Mouse (Mus musculus) liver, embryonic 13.5 days (tissue): ENCODE measurements around the gene Rdh13. TPM values are rescaled to one million over a fixed set of nuclear protein-coding genes. Genes with fewer than 3 reads are reported as not detected.
A peak's percentile ranks its signal among the peaks of the same experiment; 100 is the strongest.
"Not testable (repeated sequence)": the region's sequence is repeated elsewhere in the genome, so short reads cannot be mapped to it uniquely, and the experiment has no call there.

ENCODE experiments used
- ATAC-seq: fragments of 200-750 bp; cut with Nextera tagmentation; 2 replicates; pipeline ENCODE4 v1.8.0; 2017; ENCODE audit warnings: low read depth, mild to moderate bottlenecking, moderate number of reproducible peaks, moderate library complexity
- DNase-seq: peaks from one replicate; pipeline ENCODE4 v3.0.0; 2022
- H3K27ac ChIP-seq: fragments of 300-500 bp; sonication (generic); 2 replicates; pipeline ENCODE4 v1.5.1; 2015; ENCODE audit warnings: moderate library complexity, mild to moderate bottlenecking, inconsistent platforms
- H3K27me3 ChIP-seq: fragments of 300-500 bp; sonication (generic); 2 replicates; pipeline ENCODE4 v1.6.1; 2015; ENCODE audit warnings: mild to moderate bottlenecking, inconsistent platforms
- H3K36me3 ChIP-seq: fragments of 300-500 bp; sonication (generic); 2 replicates; pipeline ENCODE4 v1.6.1; 2015; ENCODE audit warnings: mild to moderate bottlenecking, inconsistent platforms
- H3K4me1 ChIP-seq: fragments of 300-500 bp; sonication (generic); replicated peaks from 2 replicates; pipeline ENCODE4 v1.6.1; 2015; ENCODE audit warnings: inconsistent platforms
- H3K4me2 ChIP-seq: fragments of 300-500 bp; sonication (generic); 2 replicates; pipeline ENCODE4 v1.6.1; 2015; ENCODE audit warnings: inconsistent platforms, mild to moderate bottlenecking, moderate library complexity
- H3K4me3 ChIP-seq: fragments of 300-500 bp; sonication (generic); replicated peaks from 2 replicates; pipeline ENCODE4 v1.5.1; 2015; ENCODE audit warnings: mild to moderate bottlenecking, inconsistent platforms
- H3K9ac ChIP-seq: fragments of 300-500 bp; sonication (generic); 2 replicates; pipeline ENCODE4 v1.6.1; 2015; ENCODE audit warnings: mild to moderate bottlenecking, inconsistent platforms
- H3K9me3 ChIP-seq: fragments of 300-500 bp; sonication (generic); replicated peaks from 2 replicates; pipeline ENCODE4 v1.6.1; 2016; ENCODE audit warnings: inconsistent platforms
- WGBS: fragments of 180-500 bp; shearing (Covaris S2); methylation state at CpG from one replicate; pipeline ENCODE4 v1.1.7; 2015; ENCODE audit not compliant: insufficient replicate concordance; 5-methylcytosine and 5-hydroxymethylcytosine counted together
- microRNA-seq: library from miRNA; unstranded; fragments of <30 nt; microRNA quantifications from one replicate; pipeline ENCODE4, GENCODE M21; 2016
- polyA plus RNA-seq: library from polyadenylated mRNA; unstranded; fragments of >200 nt; fragmentation: Nextera tagmentation; extraction: Ambion mirVana; gene quantifications from 2 replicates; pipeline ENCODE4 v1.2.1, GENCODE M21; 2015

The Rdh13 gene
- polyA plus RNA-seq, 1 experiment from 2014 or later = 7.7 TPM

DNA sequence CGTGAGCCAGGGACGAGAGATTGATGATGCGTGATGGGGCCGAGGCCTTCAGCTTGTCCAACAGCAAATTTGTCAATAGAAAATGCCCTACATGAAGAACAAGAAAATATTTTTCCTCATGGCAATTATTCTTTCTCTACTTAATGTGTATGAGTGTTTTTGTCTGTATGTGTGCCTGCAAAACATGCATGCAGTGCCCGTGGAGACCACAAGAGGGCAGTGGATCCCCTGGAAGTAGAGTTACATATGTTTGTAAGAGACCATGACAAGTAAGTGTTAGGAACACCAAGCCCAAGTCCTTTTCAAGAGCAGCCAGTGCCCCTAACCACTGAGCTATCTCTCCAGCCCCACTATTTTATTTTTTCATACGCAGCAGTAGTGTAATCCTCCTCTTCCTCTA lies 13.9 kb downstream of the Rdh13 start:
- H3K9ac ChIP-seq = no peak overlapping the region
- no peak overlapping the region for H3K4me2 ChIP-seq
- H3K9me3 ChIP-seq = no peaks in the 10 kb centered on the region
- 67% methylated on average over 6 of the region's 6 CpGs for WGBS
- peaks cover 70% of the 10 kb centered on the region for H3K36me3 ChIP-seq
- ATAC-seq = no peak
- no peaks in the 10 kb centered on the region for H3K4me1 ChIP-seq
- H3K27me3 ChIP-seq = no peaks in the 10 kb centered on the region
- no peak overlapping the region for H3K27ac ChIP-seq
- no peak overlapping the region for H3K4me3 ChIP-seq
- DNase-seq = peak; percentile 59

DNA sequence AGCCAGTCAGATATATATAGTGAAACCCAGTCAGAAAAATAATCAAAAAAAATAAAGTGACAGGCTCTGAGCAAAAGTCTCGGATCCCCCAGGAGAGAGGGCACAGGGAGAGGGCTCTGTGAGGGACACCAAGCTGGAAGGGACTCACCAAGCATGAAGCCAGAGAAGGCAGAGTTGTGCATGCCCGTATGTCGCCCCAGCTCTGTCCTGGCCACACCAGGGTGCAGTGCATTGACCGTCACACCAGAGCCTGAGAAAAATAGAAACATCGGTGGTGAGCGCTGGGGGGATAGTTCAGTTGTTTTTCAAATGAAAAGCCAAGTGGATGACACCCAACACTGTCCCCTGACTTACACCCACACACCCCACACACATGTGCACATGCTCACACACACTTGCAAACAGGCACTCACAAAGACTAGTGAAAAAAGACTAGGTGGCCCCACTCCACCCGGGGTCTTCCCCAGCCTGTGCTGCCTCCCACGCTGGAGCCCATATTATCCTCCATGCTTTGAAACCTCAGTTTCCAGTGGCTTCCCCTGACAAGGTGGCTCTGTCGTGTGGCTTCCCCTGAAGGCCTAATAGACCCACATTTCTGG lies 15.1 kb downstream of the Rdh13 start:
- ATAC-seq = no peak
- no peaks in the 10 kb centered on the region for H3K4me1 ChIP-seq
- H3K27ac ChIP-seq = no peak overlapping the region
- no peak overlapping the region for H3K4me3 ChIP-seq
- peaks cover 65% of the 10 kb centered on the region for H3K36me3 ChIP-seq
- no peak for DNase-seq
- no peaks in the 10 kb centered on the region for H3K9me3 ChIP-seq
- no peaks in the 10 kb centered on the region for H3K27me3 ChIP-seq
- H3K4me2 ChIP-seq = no peak overlapping the region
- H3K9ac ChIP-seq = no peak overlapping the region
- 77% methylated on average over 9 of the region's 9 CpGs for WGBS

GRCm38 (mm10) chr7:4427161-4427912 lies 18.1 kb downstream of the Rdh13 start:
- no peak overlapping the region for H3K4me3 ChIP-seq
- no peaks in the 10 kb centered on the region for H3K27me3 ChIP-seq
- DNase-seq (peak; percentile 63), ATAC-seq (peak; percentile 87)
- no peak overlapping the region for H3K27ac ChIP-seq
- no peak overlapping the region for H3K9ac ChIP-seq
- 44% methylated on average over 7 of the region's 7 CpGs for WGBS
- peaks cover 49% of the 10 kb centered on the region for H3K36me3 ChIP-seq
- no peaks in the 10 kb centered on the region for H3K4me1 ChIP-seq
- no peaks in the 10 kb centered on the region for H3K9me3 ChIP-seq
- H3K4me2 ChIP-seq = no peak overlapping the region

DNA sequence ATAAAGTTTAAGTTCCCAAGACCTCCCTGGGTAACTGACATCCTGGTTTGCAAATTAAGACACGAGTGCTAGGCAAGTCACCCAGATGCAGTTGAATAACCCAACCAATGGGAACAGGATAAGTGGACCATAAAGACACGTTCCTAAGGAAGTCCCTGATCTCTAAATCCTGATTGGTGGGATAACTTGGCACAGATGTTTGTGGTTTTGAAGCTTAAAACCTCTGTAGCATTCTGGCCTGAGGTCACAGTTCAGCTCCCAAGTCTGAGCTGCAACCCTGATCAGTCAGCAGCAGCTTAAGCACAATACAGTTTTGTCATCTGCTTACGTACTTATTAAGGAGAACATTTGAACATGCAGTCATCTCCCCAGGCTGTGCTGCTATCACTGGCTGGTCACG lies 25.2 kb downstream of the Rdh13 start:
- no peak overlapping the region for H3K4me2 ChIP-seq
- no peaks in the 10 kb centered on the region for H3K4me1 ChIP-seq
- no peak overlapping the region for H3K27ac ChIP-seq
- no peak overlapping the region for H3K4me3 ChIP-seq
- 31% methylated on average over 4 of the region's 4 CpGs for WGBS
- no peaks in the 10 kb centered on the region for H3K9me3 ChIP-seq
- no peak overlapping the region for H3K9ac ChIP-seq
- ATAC-seq = no peak
- H3K36me3 ChIP-seq = peaks cover 4% of the 10 kb centered on the region; the same call in 1 of the 2 replicates
- DNase-seq = no peak
- H3K27me3 ChIP-seq = no peaks in the 10 kb centered on the region

DNA sequence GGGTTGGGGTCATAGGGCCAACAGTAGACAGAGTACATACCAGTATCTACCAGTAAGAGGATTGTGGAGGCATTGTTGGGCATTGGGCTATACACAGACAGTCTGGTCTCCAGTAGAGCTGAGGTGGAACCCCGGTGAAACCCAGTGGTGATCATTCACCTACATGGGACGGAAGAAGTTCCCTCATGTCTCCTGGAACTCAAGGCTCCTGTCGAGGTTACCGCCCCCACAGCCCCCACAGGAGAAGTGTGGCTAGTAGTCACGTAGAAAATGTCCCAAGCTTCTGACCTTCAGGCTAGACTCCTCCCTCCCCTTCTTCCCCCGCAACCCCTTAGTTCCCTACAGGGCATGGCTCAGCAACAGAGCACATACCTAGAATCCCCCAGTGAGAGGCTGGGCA lies 25.8 kb downstream of the Rdh13 start:
- H3K4me3 ChIP-seq = no peak overlapping the region
- ATAC-seq (no peak), DNase-seq (no peak)
- H3K4me1 ChIP-seq = no peaks in the 10 kb centered on the region
- no peak overlapping the region for H3K27ac ChIP-seq
- WGBS = 64% methylated on average over 6 of the region's 6 CpGs
- H3K4me2 ChIP-seq = no peak overlapping the region
- H3K9ac ChIP-seq = no peak overlapping the region
- H3K36me3 ChIP-seq = no peaks in the 10 kb centered on the region
- H3K9me3 ChIP-seq = no peaks in the 10 kb centered on the region
- no peaks in the 10 kb centered on the region for H3K27me3 ChIP-seq

DNA sequence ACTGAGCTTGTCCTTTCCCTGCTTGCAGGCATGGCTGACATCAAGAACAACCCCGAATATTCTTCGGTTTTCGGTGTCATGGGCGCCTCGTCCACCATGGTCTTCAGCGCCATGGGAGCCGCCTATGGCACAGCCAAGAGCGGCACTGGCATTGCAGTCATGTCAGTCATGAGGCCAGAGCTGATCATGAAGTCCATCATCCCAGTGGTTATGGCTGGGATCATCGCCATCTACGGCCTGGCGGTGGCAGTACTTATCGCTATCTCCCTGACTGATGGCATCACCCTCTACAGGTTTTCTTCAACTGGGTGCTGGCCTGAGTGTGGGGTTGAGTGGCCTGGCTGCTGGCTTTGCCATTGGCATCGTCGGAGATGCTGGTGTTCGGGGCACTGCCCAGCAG lies 33.0 kb downstream of the Rdh13 start:
- H3K9ac ChIP-seq, H3K9me3 ChIP-seq, DNase-seq, H3K4me2 ChIP-seq, H3K36me3 ChIP-seq, H3K4me1 ChIP-seq, ATAC-seq, H3K27me3 ChIP-seq, H3K4me3 ChIP-seq, H3K27ac ChIP-seq: not testable (repeated sequence)
- WGBS = 89% methylated on average over 15 of the region's 15 CpGs

DNA sequence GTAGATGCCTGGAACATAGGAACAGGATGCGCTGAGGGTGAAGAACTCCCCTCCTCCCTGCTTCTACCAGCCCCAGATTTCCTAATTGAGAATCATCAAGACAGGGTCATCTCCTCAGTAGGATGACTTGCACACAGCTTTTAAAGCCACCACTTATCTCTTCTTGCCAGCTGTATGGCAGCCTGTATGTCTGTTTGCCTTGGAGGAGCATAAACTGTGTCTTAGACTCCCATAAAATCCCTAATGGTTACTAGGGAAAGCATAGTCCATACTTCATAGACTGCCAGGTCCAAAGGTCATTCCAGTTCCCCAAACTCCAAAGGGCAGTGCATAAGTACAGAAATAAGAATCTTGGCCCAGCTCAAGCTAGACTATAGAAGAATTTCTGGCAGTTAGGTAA lies 47.7 kb downstream of the Rdh13 start, which contains the start of gene Gp6:
Gene Gp6, minus strand, starts transcription at position 15 of the 400 bp plus-strand sequence.
- Histone ChIP-seq H3K9me3 (no peaks in the 10 kb centered on the region), H3K27ac (no peak within 1 kb of the TSS), H3K27me3 (no peaks in the 10 kb centered on the region), H3K9ac (no peak within 1 kb of the TSS), H3K4me3 (no peak within 1 kb of the TSS), H3K4me1 (no peaks in the 10 kb centered on the region), H3K4me2 (no peak within 1 kb of the TSS), H3K36me3 (no peaks in the 10 kb centered on the region)
- no peak for ATAC-seq
- DNase-seq = no peak
- WGBS = 62% methylated on average over 1 of the region's 1 CpGs

Small RNA genes within 50 kb of the gene (microRNA-seq; reads per million reads assigned to microRNA genes)
- gene Gm24605 (not detected), gene Gm24752 (not detected), gene Gm25349 (not detected)

Other genes with a start within 250 kb of the Rdh13 start
- gene Lilra5, start 207.9 kb downstream of the Rdh13 start, polyA plus RNA-seq = 0.20 and 0.43 TPM in 2 replicates
- not detected in 2 replicates for gene Ncr1, start 107.9 kb downstream of the Rdh13 start, polyA plus RNA-seq
- gene Gp6, start 47.9 kb downstream of the Rdh13 start, polyA plus RNA-seq = 4.3 and 4.6 TPM in 2 replicates
- 1.4 TPM in 2 replicates for gene Eps8l1, start 15.0 kb upstream of the Rdh13 start, polyA plus RNA-seq
- 17.1 and 18.8 TPM in 2 replicates for gene Ppp1r12c, start 56.0 kb upstream of the Rdh13 start, polyA plus RNA-seq
- 13.2 and 13.4 TPM in 2 replicates for gene Tnnt1, start 70.7 kb upstream of the Rdh13 start, polyA plus RNA-seq
- gene Tnni3, start 78.6 kb upstream of the Rdh13 start, polyA plus RNA-seq = 1.1 and 4.5 TPM in 2 replicates
- gene Dnaaf3, start 86.8 kb upstream of the Rdh13 start, polyA plus RNA-seq = 0.13 and 0.24 TPM in 2 replicates
- 0.39 and 0.46 TPM in 2 replicates for gene Syt5, start 101.9 kb upstream of the Rdh13 start, polyA plus RNA-seq
- gene Ptprh, start 158.4 kb upstream of the Rdh13 start, polyA plus RNA-seq = not detected in 2 replicates
- gene Tmem86b, start 185.8 kb upstream of the Rdh13 start, polyA plus RNA-seq = 22.6 and 25.1 TPM in 2 replicates
- gene Ppp6r1, start 213.4 kb upstream of the Rdh13 start, polyA plus RNA-seq = 5.7 and 7.1 TPM in 2 replicates
- gene Hspbp1, start 239.4 kb upstream of the Rdh13 start, polyA plus RNA-seq = 77.8 and 83.4 TPM in 2 replicates
- 0.08 and 0.10 TPM in 2 replicates for gene Brsk1, start 245.0 kb upstream of the Rdh13 start, polyA plus RNA-seq